Mouse (Mus musculus): ENCODE measurements around the gene Gcnt3. TPM values are rescaled to one million over a fixed set of nuclear protein-coding genes. Genes with fewer than 3 reads are reported as not detected.
"Not testable (repeated sequence)": the region's sequence is repeated elsewhere in the genome, so short reads cannot be mapped to it uniquely, and the experiment has no call there.

Gcnt3 gene
- total RNA-seq, 2 experiments from 2014 or later = not detected

DNA sequence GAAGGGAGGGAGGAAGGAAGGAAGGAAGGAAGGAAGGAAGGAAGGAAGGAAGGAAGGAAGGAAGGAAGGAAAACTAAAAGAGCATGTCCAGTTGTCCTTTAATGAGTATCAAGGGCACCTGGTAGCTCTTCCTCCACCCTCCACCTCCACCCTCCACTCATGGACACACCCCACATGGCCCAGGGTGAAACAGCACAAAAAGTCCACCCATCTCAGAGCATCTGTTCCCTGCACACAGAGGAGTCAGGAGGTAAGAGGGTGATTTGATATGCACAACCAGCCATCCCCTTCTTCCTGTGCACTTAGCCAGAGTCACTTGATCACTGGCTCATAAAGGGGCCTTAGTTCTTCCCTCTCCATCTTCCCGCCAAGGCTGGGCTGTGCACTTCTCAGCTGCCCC is 5.0 kb upstream of the Gcnt3 start:
- DNase-seq = no peak

DNA sequence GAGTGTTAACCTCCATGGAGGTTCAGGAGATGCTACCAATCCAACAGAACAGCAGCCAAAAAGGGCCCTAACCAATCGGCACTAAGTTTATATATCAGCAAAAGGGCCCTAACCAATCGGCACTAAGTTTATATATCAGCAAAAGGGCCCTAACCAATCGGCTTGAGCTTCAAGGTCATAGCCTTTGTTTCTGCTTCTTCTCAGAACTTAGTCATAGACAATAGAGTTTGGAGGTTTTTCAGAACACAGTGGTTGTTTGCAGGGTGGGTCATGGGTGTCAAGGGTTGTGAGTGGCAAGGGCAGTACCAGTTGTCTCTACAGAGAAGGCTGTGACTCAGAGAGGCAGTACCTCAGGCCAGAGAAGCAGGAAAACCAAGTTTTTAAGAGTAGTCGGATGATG is 4.2 kb upstream of the Gcnt3 start:
- no peak for DNase-seq

DNA sequence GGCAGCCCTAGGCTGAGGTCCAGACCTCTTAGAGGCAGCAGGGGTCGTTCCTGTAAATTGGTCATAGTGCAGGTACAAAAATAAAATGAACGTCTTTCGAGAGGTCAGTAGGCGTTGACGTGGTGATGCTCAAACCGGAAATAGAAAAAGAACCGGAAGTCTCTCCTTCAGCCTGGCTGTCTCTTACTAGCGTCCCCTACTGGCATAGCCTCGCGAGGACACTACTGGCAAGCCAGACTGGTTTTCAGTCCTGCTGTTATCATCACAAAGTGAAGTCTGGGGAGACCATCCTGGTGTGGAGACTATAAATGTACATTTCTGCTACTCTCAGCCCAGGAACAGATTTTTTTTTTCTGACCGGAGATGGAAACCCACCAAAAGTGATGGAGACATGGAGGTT is 2.7 kb upstream of the Gcnt3 start:
- no peak for DNase-seq

DNA sequence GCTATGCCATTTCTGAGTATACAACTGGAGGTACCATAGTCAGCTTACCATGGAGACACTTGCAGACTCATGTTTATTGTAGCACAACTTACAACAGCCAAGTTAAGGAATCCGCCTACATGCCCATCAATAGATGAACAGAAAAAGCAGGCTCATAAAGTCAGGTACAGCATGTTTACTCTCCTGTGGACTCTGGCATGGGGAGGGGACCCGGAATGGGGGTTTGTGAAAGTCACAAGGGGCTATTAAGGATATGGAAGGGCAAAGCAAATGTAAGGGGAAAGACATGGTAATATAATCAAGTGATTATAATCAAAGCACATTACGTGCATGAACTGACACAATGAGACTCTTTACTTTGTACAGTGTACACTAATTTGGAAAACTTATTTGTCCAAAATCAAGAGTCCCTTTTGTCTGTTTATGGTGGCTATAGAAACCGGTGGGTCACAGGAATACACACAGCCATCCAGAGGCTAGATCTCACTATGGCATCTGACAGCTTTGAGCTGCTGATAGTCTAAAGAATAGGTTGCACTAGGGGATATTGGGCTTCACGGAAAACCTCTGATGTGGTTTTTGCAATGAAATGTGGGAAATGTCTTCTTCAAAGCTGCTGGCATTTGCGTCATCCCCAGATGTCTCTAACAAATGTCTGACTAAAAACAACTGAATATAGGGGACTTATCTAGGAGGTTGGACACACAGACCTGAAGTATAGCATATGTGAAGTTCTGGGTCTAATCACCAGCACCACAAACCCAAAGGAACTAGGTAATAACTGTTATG is 1.9 kb upstream of the Gcnt3 start:
- DNase-seq = no peak

DNA sequence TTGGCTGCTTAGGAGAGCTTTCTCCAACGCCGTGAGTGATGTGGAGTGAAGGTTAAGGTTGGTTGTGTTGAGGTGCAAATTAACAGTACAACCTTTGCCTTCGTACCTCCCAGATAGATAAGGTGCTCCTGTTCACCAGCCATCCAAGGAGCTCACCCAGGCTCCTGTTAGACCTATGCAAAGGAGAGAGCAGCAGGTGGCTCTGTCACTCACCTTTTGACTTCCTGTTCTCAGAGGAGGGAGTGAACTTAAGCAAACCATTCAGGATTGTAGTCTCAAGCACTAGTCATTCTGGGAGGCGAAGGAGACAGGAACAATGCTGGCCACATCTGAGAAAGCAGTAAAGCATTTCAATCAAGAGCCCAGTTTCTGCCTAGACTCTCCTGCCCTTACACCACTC is 1.2 kb downstream of the Gcnt3 start:
- DNase-seq = no peak

DNA sequence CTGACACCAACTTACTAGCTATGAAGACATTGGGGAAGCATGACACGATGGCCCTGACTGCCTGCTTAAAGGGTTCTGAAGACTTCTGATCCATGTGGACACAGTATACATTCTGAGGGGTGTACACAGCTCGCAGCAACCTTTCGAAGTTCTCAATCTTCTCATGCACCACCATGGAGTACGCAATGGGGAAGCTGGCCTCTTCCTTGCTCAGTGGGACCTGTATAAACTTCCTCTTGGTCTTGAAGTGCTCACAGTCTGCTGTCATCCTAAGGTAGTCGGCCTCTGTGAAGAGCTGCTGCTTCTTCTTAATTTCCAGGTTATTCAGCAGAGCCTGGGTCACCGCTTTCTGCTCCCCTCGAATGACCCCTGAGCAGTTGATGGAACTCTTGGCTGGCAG is 3.2 kb downstream of the Gcnt3 start:
- no peak for DNase-seq

DNA sequence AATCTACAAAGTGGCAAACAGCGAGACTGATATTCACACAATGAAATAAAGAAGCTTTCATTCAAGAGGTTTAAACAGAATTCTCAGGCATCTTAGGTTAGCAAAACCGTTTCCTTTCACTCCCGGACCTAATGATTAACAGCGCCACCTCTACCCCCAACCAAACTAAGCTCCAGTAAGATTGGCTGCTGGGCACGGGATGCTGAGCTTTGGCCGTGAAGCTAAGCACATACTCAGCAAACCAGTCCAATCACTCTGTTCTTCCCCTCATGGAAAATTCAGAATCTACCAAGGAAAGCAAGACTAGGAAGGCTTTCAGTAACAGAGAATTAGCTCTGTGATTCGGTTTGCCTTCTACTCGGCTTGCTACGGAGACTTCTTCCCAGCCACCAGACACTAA is 4.8 kb downstream of the Gcnt3 start:
- DNase-seq = no peak

DNA sequence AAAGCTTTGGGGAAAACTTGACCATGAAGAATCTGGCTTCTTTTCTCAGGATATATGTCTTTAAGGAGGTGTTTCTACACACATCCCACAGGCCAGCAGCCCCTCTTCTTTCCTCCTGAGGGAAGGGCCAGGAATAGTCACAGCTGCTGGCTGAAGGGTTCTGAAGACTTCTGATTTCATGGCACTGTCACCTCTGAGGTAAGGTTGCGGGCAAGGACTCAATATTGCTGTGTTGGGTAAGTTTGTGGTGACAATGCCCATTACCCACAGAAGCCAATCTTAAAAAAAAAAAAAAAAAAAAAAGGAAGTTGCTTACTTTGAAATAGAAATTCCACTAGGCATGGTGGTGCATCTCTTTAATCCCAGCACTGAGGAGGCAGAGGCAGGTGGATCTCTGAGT is 5.7 kb downstream of the Gcnt3 start:
- DNase-seq = no peak

DNA sequence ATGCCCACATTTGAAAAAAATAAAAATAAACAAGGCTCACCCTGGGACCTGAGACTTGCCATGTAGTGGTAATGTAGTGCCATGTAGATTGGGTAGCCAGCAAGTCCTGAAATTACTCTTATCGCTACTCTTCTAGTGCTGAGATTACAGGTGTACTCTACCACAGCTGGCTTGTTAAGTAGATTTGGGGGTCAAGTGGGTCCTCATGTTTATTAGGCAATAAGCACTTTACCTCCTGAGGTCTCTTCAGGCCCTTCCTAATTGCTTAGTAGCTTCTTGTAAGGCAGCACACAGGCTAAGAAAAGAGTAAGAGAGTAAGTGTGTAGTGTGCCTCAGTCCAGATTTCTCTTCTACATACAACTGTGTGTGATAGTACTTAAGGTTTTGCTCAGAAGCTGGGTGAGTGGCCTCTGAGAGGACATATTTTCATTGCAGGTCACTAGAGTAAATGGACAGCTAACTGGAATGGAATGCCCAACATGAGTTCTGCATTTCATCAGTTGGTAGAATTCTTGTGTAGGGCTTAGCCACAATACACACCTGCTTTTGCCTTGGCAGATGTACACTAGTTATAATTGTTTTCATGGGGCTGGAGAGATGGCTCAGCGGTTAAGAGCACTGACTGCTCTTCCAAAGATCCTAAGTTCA is 12.4 kb downstream of the Gcnt3 start:
- DNase-seq = no peak

DNA sequence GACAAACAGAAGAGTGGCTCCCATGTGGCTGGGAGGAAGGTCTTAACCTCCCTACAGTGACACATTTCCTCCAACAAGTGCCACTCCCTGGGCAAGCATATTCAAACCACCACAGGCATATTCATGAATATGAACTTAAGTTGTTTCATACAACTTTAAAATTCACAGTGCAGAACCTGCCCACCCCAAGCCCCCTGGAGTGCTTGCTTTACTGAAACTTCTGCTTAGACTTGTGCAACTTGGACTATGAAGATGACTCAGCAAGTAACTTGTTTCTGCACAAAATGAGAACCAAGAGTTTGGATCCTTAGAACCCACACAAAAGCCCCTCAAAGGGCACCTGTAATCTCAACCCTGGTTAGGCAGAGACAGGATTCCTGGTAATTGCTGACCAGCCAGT is 13.2 kb downstream of the Gcnt3 start:
- no peak for DNase-seq

DNA sequence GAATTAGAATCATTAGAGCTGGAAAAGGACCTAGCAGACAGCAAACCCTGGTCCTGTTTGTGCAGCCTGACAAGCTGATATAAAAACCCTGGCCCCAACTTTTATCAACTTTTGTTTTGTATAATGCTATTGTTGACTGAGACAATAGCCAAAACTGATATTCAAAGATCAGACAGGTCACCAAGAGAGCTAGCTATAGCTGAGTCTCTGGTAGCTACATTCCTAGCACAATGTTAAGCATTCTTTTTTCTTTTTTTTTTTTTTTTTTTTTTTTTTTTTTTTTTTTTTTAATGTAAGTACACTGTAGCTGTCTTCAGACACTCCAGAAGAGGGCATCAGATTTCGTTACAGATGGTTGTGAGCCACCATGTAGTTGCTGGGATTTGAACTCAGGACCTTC is 14.3 kb downstream of the Gcnt3 start:
- DNase-seq = not testable (repeated sequence)

DNA sequence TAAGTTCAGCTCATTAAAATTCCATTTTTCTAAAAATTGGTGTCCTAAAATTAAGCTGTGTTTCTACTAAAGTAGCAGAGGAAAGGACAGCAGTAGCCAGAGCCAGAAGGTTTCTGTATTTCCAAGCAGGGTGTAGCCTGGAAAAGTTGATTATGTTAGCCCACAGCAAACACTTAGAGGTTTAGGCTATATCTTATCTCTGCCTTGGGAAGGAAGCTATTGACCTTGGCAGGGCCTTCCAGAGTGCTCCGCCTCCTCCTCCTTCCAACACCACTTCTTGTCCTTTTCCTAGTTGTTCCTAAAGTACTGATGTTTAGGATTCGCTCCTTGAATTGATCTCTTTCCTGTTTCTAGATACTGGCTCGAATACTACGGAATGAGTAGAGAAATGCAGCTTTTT is 15.8 kb downstream of the Gcnt3 start:
- DNase-seq = no peak

DNA sequence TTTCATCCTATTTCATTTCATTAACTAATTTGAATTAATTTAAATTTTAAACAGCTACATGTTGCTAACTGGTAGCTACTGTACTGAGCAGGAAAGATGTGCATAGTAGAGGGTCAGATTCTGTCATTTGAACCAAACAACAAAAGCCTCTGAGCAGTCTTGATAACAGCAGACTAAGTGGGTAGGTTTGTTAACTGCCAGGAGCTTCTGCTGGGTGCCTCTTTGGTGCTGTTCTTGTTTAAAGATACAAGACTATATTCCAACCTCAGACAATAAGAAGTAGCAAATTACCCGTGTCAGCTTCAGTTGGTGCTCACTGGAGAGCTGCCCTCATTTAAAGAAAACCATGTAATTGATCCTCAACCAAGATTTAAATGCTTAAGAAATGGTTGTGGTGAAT is 16.3 kb downstream of the Gcnt3 start:
- no peak for DNase-seq

DNA sequence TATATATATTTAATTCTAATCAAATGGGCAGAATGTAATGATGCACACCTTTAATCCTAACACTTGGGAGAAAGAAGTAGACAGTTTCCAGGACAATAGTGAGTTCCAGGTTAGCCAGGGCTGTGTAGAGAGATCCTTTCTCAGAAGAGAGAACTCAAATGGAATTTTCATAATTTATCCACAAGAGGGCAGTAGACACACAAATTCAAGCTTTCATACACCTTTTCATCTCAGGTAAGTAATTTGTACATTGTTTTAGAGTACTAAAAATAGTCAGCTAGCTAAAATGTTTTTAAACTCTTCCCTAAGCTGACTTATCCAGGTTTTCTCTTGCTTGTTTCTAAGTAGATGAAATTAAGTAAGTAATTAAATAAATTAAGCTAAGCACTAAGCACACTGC is 19.0 kb downstream of the Gcnt3 start:
- DNase-seq = no peak

DNA sequence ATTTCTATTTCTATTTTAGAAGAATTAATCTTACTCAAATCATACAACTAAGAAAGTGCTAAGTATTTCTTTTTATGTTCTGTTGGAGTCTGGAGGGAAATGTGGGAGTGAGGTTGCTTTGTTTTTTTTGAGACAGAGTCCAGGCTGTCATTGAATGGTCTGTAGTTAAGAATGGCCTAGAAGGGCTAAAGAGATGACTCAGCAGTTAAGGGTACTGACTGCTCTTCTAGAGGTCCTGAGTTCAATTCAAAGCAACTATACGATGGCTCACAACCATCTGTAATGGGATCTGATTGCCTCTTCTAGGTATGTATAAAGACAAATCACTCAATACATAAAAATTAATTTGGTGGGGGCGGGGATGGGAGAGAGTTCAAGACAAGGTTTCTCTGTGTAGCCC is 22.3 kb downstream of the Gcnt3 start:
- no peak for DNase-seq

DNA sequence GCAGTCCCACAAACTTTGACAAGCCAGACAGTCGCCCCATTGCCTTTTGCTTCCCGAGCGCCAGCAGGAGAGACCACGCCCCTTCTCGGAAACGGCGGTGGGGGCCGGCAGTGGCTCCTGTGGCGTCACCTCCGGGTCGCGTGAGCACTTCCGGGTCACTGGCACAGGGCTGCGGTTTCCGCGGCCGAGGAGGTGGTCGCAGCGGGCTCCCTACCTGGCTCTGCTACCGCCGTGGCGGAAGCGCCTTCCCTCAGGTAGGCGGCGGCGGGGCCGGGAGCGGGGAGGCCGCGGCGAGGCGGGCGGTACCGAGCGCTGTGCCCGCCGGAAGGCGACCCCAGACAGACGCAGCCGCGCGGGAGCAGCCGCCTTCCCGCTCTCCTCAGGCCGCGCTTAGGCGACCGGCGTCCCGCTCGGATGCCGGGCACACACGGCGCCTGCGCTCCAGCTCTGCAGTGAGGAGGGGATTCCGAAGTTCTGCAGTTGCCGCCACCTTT is 25.4 kb downstream of the Gcnt3 start, which contains the start of gene Gtf2a2:
Gtf2a2 (plus strand) TSS at position 143 of the 494 bp plus-strand sequence.
- DNase-seq = peak; percentile 89

DNA sequence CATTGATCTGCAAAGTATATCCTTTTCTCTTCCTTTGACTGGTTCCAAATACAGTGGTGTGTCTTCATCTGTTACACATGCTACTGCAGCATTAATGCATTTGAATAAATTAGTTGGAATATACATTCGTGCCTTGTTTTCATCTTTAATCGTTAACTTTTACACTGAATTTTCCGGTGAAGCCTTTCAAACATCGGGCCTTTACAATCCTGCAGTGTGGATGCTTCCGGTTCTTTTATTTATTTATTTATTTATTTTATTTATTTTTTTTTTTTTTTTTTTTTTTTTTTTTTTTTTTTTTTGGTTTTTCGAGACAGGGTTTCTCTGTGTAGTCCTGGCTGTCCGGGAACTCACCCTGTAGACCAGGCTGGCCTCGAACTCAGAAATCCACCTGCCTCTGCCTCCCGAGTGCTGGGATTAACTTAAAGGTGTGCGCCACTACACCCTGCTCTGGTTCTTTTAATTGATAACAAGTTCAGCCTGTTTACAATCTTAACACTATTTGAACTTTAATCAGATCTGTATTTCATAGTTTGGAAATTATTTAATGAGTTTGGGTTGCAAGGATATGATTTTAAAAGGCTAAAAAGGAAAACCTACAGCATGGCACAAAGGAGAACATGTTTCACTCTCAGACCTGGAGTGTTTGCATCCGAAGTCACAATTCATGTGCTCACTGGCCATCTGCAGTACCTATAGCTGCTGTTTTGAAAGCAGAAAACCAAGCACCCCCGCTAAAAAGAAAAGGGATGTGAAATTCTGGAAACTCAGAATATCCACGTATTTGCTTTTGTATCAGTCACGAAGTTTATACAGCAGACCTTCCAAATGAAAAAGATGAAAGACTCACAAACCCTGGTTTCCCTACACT is 26.1 kb downstream of the Gcnt3 start:
- no peak for DNase-seq

DNA sequence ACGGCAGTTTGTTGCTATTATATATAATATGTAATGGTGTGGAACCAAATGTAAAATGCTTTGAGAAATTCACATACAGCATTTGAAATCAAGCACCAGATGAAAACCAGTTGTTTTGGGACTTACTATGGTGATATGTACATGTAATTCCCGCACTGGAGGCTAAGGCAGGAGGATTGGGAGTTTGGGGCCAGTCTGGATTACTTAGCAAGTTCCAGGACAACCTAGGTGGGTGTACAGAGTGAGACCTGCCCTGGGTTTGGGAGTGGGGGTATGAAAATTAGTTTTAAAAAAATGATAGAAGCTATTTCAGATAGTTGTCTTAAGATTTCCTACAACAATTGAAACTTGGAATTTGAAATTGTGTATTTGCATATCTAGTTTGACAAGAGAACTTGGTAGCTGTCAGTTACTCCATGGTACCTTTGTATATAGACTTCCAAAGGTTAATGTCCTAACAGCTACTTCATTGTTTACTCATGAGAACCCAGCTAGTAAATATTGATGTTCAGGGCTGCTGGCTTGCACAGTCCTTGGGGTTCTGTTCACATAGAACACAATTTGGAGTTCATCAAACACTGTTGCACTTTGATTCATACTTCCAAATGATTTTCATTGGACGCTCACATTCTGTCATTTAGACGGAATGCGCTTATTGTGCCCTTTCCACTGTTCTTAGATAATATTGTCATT is 27.0 kb downstream of the Gcnt3 start:
- no peak for DNase-seq

DNA sequence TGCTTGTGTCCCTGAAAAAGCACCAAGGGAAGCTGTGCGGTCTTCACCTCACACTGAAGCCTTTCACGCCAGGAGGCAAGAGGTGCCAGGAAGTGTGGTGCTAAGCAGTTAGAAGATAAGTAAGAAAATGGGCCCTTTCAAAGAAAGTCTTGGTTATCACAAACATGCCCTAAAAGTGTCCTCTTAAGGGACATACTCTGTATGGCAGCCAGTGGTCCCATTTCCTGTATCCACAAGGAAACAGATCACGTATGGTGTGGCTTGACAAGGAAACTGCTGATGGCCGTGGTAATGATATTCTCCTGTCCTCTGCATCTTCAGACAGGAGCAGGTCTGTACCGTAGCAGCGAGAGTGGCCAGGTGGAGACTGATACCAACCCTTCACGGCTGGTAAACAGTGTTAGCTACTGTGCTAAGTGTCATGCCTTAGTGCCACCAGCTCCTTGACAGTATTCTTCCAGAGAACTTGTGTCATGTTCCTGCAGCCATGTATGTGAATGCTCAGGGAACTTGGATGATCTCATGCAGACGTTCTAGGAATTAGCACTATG is 28.1 kb downstream of the Gcnt3 start:
- no peak for DNase-seq

DNA sequence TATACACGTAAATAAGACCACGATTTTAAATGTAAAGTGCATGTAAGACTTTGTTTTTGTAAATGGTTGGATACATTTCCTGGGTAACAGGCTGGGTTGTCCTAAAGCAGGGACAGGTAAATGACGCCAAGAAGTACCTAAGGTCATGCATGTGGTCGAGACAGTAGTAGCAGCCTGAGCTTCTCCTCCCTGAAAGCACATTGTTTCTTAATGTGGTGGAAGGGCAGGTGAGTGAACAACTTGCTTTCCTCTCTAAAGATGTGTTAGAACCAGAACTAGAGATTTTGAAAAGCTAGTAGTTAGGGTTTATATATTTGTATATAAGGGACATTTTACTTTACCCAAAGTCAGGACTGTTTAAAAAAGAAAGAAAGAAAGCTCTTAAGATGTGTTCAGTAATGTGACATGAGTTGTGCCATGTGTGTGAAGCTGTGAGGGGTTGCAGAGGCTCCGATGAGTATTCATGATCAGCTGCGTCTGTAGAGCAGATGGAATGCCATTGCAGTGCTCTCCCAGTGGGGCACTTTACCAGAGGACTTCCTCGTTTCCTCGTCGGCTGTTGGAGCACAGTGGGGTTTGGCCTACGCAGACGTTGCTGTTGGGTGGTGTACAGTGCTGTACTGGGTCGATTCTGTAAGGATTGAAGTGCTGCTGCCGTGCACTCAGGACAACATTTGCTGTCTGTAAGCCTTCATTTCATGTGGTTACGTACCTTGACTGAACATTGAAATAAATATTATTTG is 30.2 kb downstream of the Gcnt3 start:
- DNase-seq = no peak

DNA sequence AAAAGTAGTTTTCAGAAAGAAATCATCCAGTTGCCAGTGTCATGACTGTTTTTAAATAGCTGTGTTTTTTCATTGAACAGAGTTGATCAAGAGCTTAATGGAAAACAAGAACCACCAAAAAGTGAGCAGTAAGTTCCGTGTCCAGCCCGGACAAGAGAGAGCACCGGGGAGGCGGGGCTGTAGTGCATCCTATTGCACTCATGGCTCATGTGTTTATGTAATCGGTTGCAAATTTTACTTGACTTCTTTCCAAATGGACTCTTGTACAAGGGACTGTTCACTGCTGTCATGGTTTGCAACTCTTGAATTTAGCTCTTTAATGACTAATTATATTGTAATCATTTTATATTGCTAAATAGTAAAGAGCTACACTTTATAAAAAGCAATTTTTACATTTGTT is 30.9 kb downstream of the Gcnt3 start:
- DNase-seq = no peak
